Mouse (Mus musculus) heart, embryonic 10.5 days (tissue): ENCODE data around the gene Myh2. TPM values are rescaled to one million over a fixed set of nuclear protein-coding genes. Genes with fewer than 3 reads are reported as not detected.

Source experiments
- DNase-seq: peaks from one replicate; pipeline ENCODE4 v3.0.0-alpha.2; 2017; ENCODE audit warnings: low spot score
- H3K27ac ChIP-seq: fragments of 300-500 bp; sonication (generic); 2 replicates; pipeline ENCODE4 v1.5.1; 2016; ENCODE audit warnings: mild to moderate bottlenecking
- H3K27me3 ChIP-seq: fragments of 300-500 bp; sonication (generic); 2 replicates; pipeline ENCODE4 v1.6.1; 2016; ENCODE audit warnings: mild to moderate bottlenecking; ENCODE audit not compliant: poor library complexity, insufficient read depth, severe bottlenecking
- H3K36me3 ChIP-seq: fragments of 300-500 bp; sonication (generic); 2 replicates; pipeline ENCODE4 v1.6.1; 2016; ENCODE audit warnings: mild to moderate bottlenecking, moderate library complexity
- H3K4me1 ChIP-seq: fragments of 300-500 bp; sonication (generic); 2 replicates; pipeline ENCODE4 v1.6.1; 2016; ENCODE audit warnings: mild to moderate bottlenecking
- H3K4me3 ChIP-seq: fragments of 300-500 bp; sonication (generic); 2 replicates; pipeline ENCODE4 v1.5.1; 2016; ENCODE audit warnings: mild to moderate bottlenecking, moderate library complexity
- H3K9me3 ChIP-seq: fragments of 300-500 bp; sonication (generic); 2 replicates; pipeline ENCODE4 v1.6.1; 2016; ENCODE audit warnings: mild to moderate bottlenecking, moderate library complexity
- WGBS: fragments of 180-500 bp; shearing (Covaris S2); methylation state at CpG from one replicate; pipeline ENCODE4 v1.1.7; 2016; 5-methylcytosine and 5-hydroxymethylcytosine counted together
- polyA plus RNA-seq: library from polyadenylated mRNA; unstranded; fragments of >200 nt; fragmentation: Nextera tagmentation; extraction: Ambion mirVana; gene quantifications from 2 replicates; pipeline ENCODE4 v1.2.1, GENCODE M21; 2016

Myh2 gene
- polyA plus RNA-seq, result not detected in 2 replicates

DNA sequence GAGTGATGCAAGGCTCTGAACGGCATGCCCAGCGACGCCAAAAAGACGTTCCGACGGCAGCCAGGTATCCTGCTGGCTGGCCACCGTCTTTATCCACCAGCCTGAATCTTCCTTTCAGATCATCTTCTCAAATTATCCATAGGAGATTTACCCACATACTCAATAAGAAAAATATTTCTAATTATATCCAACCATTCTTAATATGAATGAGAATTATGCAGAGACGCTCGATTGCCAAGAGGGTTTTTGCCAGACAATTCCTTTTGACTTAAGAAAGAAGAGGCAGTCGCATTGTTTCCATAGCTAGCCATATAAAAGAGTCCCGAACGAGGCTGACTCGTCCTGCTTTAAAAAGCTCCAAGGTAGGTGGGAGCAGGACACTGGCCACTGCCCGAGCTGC is at the start of gene Myh2:
Gene Myh2 (plus strand): TSS at position 301 of the 400 bp plus-strand sequence.
- Histone ChIP-seq H3K4me3 (no peak within 1 kb of the TSS), H3K36me3 (no peaks in the 10 kb centered on the region), H3K4me1 (peaks cover 6% of the 10 kb centered on the region; the same call in 1 of the 2 replicates), H3K9me3 (no peaks in the 10 kb centered on the region), H3K27ac (no peak within 1 kb of the TSS), H3K27me3 (no peaks in the 10 kb centered on the region)
- WGBS, result 81% methylated on average over 14 of the region's 14 CpGs
- DNase-seq, result no peak

GRCm38 (mm10) chr11:67124943-67125342 is 45.9 kb upstream of the Myh2 start:
- no peak overlapping the region for H3K27ac ChIP-seq
- H3K36me3 ChIP-seq, result no peaks in the 10 kb centered on the region
- no peak overlapping the region for H3K4me3 ChIP-seq
- H3K27me3 ChIP-seq, result no peaks in the 10 kb centered on the region
- DNase-seq, result no peak
- peaks cover 3% of the 10 kb centered on the region; the same call in 1 of the 2 replicates for H3K4me1 ChIP-seq
- 85% methylated on average over 7 of the region's 7 CpGs for WGBS
- H3K9me3 ChIP-seq, result no peaks in the 10 kb centered on the region

GRCm38 (mm10) chr11:67125361-67125760 is 45.5 kb upstream of the Myh2 start:
- Histone ChIP-seq H3K27ac (no peak overlapping the region), H3K9me3 (no peaks in the 10 kb centered on the region), H3K4me3 (no peak overlapping the region), H3K36me3 (no peaks in the 10 kb centered on the region), H3K27me3 (no peaks in the 10 kb centered on the region), H3K4me1 (peaks cover 3% of the 10 kb centered on the region; the same call in 1 of the 2 replicates)
- 69% methylated on average over 17 of the region's 17 CpGs for WGBS
- no peak for DNase-seq

DNA sequence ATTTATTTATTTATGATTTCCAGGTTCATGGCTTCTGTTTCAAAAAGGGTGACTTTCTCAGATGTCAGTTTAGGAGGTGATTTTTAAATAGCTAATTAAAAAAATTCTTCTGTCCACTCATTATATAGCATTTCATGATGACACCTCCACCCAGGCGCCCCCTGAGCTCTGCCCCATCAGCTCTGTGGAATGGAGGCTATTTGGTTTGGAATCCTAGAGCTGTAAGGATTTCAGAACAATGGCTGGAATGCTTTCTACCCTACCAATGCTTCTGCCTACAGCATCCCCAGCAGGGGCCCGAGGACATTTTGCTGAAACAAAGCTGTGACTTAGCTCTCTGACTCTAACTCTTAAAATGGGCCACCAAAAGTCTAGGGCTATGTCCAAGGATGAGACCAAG is 37.3 kb upstream of the Myh2 start:
- no peak overlapping the region for H3K4me3 ChIP-seq

GRCm38 (mm10) chr11:67134654-67135053 is 36.2 kb upstream of the Myh2 start:
- Histone ChIP-seq H3K27ac (no peak overlapping the region), H3K27me3 (no peaks in the 10 kb centered on the region), H3K4me3 (no peak overlapping the region), H3K36me3 (no peaks in the 10 kb centered on the region), H3K4me1 (no peaks in the 10 kb centered on the region), H3K9me3 (no peaks in the 10 kb centered on the region)
- DNase-seq, result no peak
- WGBS, result 81% methylated on average over 6 of the region's 6 CpGs

More for the DNA sequence above, 37.3 kb upstream of the Myh2 start:
- DNase-seq, result no peak
- Histone ChIP-seq H3K36me3 (no peaks in the 10 kb centered on the region), H3K4me1 (no peaks in the 10 kb centered on the region), H3K27me3 (no peaks in the 10 kb centered on the region), H3K27ac (no peak overlapping the region), H3K9me3 (no peaks in the 10 kb centered on the region)
- WGBS, result 72% methylated on average over 2 of the region's 2 CpGs

DNA sequence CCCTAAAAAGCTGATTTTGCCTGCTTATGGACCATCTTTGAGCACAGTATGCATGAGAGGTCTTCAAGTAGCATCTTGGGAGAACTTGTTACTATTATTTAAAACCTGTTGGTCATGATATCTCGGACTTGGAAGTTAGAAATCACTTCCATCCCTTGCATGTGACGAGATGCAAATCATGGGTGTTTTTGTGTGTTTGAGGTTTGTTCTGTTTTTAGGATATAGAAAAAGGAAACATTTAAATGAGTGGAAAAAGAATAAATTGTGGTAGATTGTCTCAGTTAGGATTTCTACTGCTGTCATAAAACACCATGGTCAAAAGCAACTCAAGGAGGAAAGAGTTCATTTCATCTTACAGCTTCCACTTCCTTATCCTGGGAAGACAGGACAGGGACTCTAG is 35.3 kb upstream of the Myh2 start:
- Histone ChIP-seq H3K36me3 (no peaks in the 10 kb centered on the region), H3K27me3 (no peaks in the 10 kb centered on the region), H3K9me3 (no peaks in the 10 kb centered on the region), H3K4me1 (no peaks in the 10 kb centered on the region), H3K27ac (no peak overlapping the region), H3K4me3 (no peak overlapping the region)
- WGBS, result 80% methylated on average over 2 of the region's 2 CpGs
- no peak for DNase-seq

GRCm38 (mm10) chr11:67139556-67139955 is 31.3 kb upstream of the Myh2 start:
- H3K27ac ChIP-seq, result no peak overlapping the region
- DNase-seq, result no peak
- 77% methylated on average over 8 of the region's 8 CpGs for WGBS
- no peaks in the 10 kb centered on the region for H3K9me3 ChIP-seq
- no peaks in the 10 kb centered on the region for H3K4me1 ChIP-seq
- no peak overlapping the region for H3K4me3 ChIP-seq
- no peaks in the 10 kb centered on the region for H3K36me3 ChIP-seq
- H3K27me3 ChIP-seq, result no peaks in the 10 kb centered on the region

DNA sequence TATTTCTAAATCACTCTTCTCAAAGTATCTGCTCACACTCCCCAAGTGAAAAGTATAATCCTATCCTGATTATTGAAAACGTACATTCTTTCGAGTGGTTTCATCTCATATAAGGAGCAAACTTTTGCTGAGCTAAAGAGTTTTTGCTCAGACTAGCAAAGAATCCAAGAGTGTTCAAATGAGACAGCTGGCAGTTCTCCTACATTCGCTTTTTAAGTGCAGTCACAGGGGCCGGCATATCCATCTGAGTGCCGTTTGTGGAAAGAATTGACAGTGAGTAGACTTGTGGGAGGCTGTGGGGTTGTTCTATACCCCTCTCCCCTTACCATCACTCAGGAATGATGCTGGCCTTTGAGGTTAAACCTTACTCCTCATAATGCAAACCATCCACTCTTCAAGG is 30.7 kb upstream of the Myh2 start:
- DNase-seq, result no peak
- 78% methylated on average over 5 of the region's 5 CpGs for WGBS

DNA sequence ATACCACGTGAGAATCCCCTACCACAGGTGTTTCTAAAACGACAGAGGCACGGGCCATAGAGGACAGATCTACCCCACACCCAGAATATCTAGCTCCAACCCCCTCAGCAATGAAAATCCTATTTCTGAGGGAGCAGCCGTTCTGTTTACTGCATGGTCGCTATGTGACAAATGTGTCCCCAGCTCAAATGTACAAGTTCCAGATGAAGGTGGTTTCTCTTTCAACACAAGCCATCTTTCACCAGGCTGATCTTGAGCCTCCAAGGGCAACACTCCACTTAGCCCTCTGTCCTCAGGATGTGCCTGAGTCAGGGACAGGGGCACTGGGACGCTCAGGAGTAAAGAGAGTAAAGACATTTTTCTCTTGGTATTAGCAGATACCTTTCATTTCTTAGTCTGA is 29.8 kb upstream of the Myh2 start:
- Histone ChIP-seq H3K36me3 (no peaks in the 10 kb centered on the region), H3K4me1 (no peaks in the 10 kb centered on the region), H3K9me3 (no peaks in the 10 kb centered on the region), H3K27me3 (no peaks in the 10 kb centered on the region), H3K4me3 (no peak overlapping the region), H3K27ac (no peak overlapping the region)
- no peak for DNase-seq
- WGBS, result 74% methylated on average over 6 of the region's 6 CpGs

More for the DNA sequence above, 30.7 kb upstream of the Myh2 start:
- H3K27me3 ChIP-seq, result no peaks in the 10 kb centered on the region
- H3K9me3 ChIP-seq, result no peaks in the 10 kb centered on the region
- H3K27ac ChIP-seq, result no peak overlapping the region
- H3K36me3 ChIP-seq, result no peaks in the 10 kb centered on the region
- H3K4me3 ChIP-seq, result no peak overlapping the region
- H3K4me1 ChIP-seq, result no peaks in the 10 kb centered on the region

DNA sequence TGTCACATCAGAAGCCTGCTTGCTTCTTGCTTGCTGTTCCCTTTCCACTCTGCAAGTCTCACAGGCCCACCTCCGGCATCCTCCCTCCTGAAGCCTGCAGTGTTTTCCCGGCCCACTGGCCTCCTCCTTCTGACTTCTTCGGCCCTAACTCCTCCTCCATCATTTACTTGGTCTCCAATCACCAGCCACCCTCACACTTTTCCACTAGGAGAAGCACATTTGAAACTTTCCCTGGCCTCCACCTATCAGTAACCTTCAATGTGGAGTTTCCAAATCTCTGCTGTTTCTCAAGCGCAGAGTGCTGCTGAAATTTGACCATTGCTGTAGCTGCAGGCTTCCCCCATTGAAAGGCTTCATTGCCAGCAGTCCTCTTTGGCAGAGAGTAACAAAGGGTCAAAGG is 28.8 kb upstream of the Myh2 start:
- H3K27me3 ChIP-seq, result no peaks in the 10 kb centered on the region
- H3K4me3 ChIP-seq, result no peak overlapping the region
- H3K4me1 ChIP-seq, result no peaks in the 10 kb centered on the region
- WGBS, result 54% methylated on average over 4 of the region's 4 CpGs
- no peak overlapping the region for H3K27ac ChIP-seq
- no peaks in the 10 kb centered on the region for H3K36me3 ChIP-seq
- no peaks in the 10 kb centered on the region for H3K9me3 ChIP-seq
- DNase-seq, result no peak

GRCm38 (mm10) chr11:67143065-67143464 is 27.8 kb upstream of the Myh2 start:
- no peak overlapping the region for H3K4me3 ChIP-seq
- no peaks in the 10 kb centered on the region for H3K9me3 ChIP-seq
- 70% methylated on average over 5 of the region's 5 CpGs for WGBS

GRCm38 (mm10) chr11:67143863-67144498 is 26.8 kb upstream of the Myh2 start:
- DNase-seq, result no peak
- H3K36me3 ChIP-seq, result no peaks in the 10 kb centered on the region
- H3K9me3 ChIP-seq, result no peaks in the 10 kb centered on the region
- H3K27ac ChIP-seq, result no peak overlapping the region
- H3K4me1 ChIP-seq, result no peaks in the 10 kb centered on the region
- H3K27me3 ChIP-seq, result no peaks in the 10 kb centered on the region
- H3K4me3 ChIP-seq, result no peak overlapping the region
- WGBS, result 80% methylated on average over 4 of the region's 4 CpGs

More at GRCm38 (mm10) chr11:67143065-67143464, 27.8 kb upstream of the Myh2 start:
- Histone ChIP-seq H3K27ac (no peak overlapping the region), H3K36me3 (no peaks in the 10 kb centered on the region), H3K4me1 (no peaks in the 10 kb centered on the region), H3K27me3 (no peaks in the 10 kb centered on the region)
- no peak for DNase-seq

DNA sequence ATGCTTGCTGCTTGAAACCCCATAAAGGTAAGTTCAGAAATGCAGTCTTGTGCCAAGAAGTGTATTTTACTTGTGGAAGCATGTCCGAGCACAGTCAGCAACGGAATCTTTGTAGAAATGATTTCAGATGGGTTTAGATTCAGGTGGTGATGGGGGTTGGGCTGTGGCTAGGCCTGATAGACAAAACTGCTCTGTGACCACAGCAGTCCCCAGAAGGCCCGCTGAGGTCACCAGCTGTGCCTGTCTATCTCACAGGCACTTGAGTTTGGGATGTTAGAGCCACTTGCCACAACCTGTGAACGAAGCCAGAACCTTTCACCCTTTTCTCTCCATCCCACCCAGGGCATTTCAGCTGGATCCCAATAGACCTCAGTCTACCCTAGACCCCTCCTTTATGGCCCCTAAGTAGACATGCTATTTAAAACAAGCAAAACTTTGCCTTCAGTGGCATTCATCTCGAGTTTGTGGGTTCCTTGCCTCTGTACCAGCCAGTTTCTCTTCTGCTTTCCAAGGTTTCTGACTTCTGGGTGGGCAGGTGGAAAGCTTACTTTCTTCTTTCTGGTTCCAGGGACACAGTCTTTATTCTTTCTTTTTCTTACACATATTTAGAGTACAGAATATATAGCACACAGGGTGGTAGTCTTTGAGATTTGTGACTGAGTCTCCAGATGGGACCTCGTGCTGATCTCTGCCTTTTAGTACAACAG is 26.1 kb upstream of the Myh2 start:
- Histone ChIP-seq H3K27me3 (no peaks in the 10 kb centered on the region), H3K4me3 (no peak overlapping the region), H3K4me1 (no peaks in the 10 kb centered on the region), H3K9me3 (no peaks in the 10 kb centered on the region), H3K27ac (no peak overlapping the region), H3K36me3 (no peaks in the 10 kb centered on the region)
- 66% methylated on average over 6 of the region's 6 CpGs for WGBS
- DNase-seq, result no peak
